Mouse (Mus musculus) megakaryocyte, embryonic 14.5 days (primary cell): ENCODE data around the gene Map7d2. TPM values are rescaled to one million over a fixed set of nuclear protein-coding genes. Genes with fewer than 3 reads are reported as not detected.
A peak's percentile ranks its signal among the peaks of the same experiment; 100 is the strongest.
"Not testable (repeated sequence)": the region's sequence is repeated elsewhere in the genome, so short reads cannot be mapped to it uniquely, and the experiment has no call there.

ENCODE experiments used
- H3K27me3 ChIP-seq: replicated peaks from 2 replicates; pipeline ENCODE3; 2012; ENCODE audit warnings: inconsistent platforms
- H3K36me3 ChIP-seq: replicated peaks from 2 replicates; pipeline ENCODE3; 2012; ENCODE audit warnings: low read length, inconsistent platforms, mixed read lengths
- H3K4me1 ChIP-seq: 2 replicates; pipeline ENCODE4 v1.6.1; 2012; ENCODE audit warnings: inconsistent platforms
- H3K4me3 ChIP-seq: replicated peaks from 2 replicates; pipeline ENCODE3; 2012; ENCODE audit warnings: moderate library complexity, mild to moderate bottlenecking, inconsistent platforms
- H3K9me3 ChIP-seq: 2 replicates; pipeline ENCODE4 v1.6.1; 2012; ENCODE audit warnings: inconsistent platforms
- FLI1 ChIP-seq: IDR thresholded peaks from 2 replicates; pipeline ENCODE4 v1.6.1; 2012; ENCODE audit warnings: low read length, inconsistent platforms, mixed read lengths
- GATA1 ChIP-seq: IDR thresholded peaks from 3 replicates; pipeline ENCODE4 v1.6.1; 2012; ENCODE audit warnings: mixed read lengths, low read length, inconsistent platforms, borderline replicate concordance
- polyA plus RNA-seq: library from polyadenylated mRNA; stranded (reverse); fragments of >175 nt; gene quantifications from 2 replicates; pipeline ENCODE4 v1.2.3, GENCODE M21; 2012; ENCODE audit warnings: low replicate concordance; ENCODE audit not compliant: insufficient read depth

The Map7d2 gene
- polyA plus RNA-seq = not detected in 2 replicates

- H3K27me3 ChIP-seq = peaks cover 45% of the 10 kb centered on the region
- TF ChIP-seq FLI1 = no peak
- TF ChIP-seq GATA1 = no peak
- H3K4me1 ChIP-seq = peaks cover 15% of the 10 kb centered on the region
- peaks cover 12% of the 10 kb centered on the region for H3K9me3 ChIP-seq
- H3K36me3 ChIP-seq = no peaks in the 10 kb centered on the region
- H3K4me3 ChIP-seq = peak within 1 kb of the TSS; percentile 89
These were observed at the start of gene Map7d2 for GRCm38 (mm10) chrX:159414130-159414828. TSS of gene Map7d2 (plus strand) at chrX:159414572.

- 0 out of 2 replicates have a peak, but pooled peaks cover 4% of the 10 kb centered on the region for H3K9me3 ChIP-seq
- TF ChIP-seq FLI1 = no peak
- TF ChIP-seq GATA1 = no peak
- H3K36me3 ChIP-seq = peaks cover 17% of the 10 kb centered on the region
- H3K4me3 ChIP-seq = peak within 1 kb of the TSS; percentile 98
- H3K4me1 ChIP-seq = peaks cover 22% of the 10 kb centered on the region; the same call in 1 of the 2 replicates
- H3K27me3 ChIP-seq = peaks cover 4% of the 10 kb centered on the region
These were observed 42.3 kb upstream of the Map7d2 start, which contains the start of gene Eif1ax for GRCm38 (mm10) chrX:159371831-159372752. TSS of gene Eif1ax (plus strand) at chrX:159372178.

- Histone ChIP-seq H3K9me3 (0 out of 2 replicates have a peak, but pooled peaks cover 4% of the 10 kb centered on the region), H3K27me3 (peaks cover 4% of the 10 kb centered on the region), H3K4me3 (peak overlapping the region; percentile 98), H3K36me3 (peaks cover 23% of the 10 kb centered on the region), H3K4me1 (peaks cover 22% of the 10 kb centered on the region; the same call in 1 of the 2 replicates)
- TF ChIP-seq FLI1 (no peak), GATA1 (no peak)
These were observed 41.6 kb upstream of the Map7d2 start for GRCm38 (mm10) chrX:159372753-159373144.

- H3K4me1 ChIP-seq = no peaks in the 10 kb centered on the region
- H3K4me3 ChIP-seq = no peak overlapping the region
- H3K36me3 ChIP-seq = peaks cover 64% of the 10 kb centered on the region
- H3K9me3 ChIP-seq = no peaks in the 10 kb centered on the region
- no peaks in the 10 kb centered on the region for H3K27me3 ChIP-seq
- no peak for TF ChIP-seq GATA1
- no peak for TF ChIP-seq FLI1
These were observed 27.3 kb upstream of the Map7d2 start for GRCm38 (mm10) chrX:159387105-159387504.

- Histone ChIP-seq H3K9me3 (no peaks in the 10 kb centered on the region), H3K4me1 (no peaks in the 10 kb centered on the region), H3K36me3 (peaks cover 50% of the 10 kb centered on the region), H3K27me3 (no peaks in the 10 kb centered on the region), H3K4me3 (no peak overlapping the region)
- TF ChIP-seq GATA1 (no peak), FLI1 (no peak)
These were observed 25.4 kb upstream of the Map7d2 start for GRCm38 (mm10) chrX:159388953-159389352.

GRCm38 (mm10) chrX:159390347-159390962 lies 23.9 kb upstream of the Map7d2 start:
- H3K36me3 ChIP-seq = peaks cover 38% of the 10 kb centered on the region
- no peaks in the 10 kb centered on the region for H3K4me1 ChIP-seq
- no peak for TF ChIP-seq FLI1
- TF ChIP-seq GATA1 = no peak
- no peaks in the 10 kb centered on the region for H3K27me3 ChIP-seq
- H3K9me3 ChIP-seq = no peaks in the 10 kb centered on the region
- no peak overlapping the region for H3K4me3 ChIP-seq

- H3K36me3 ChIP-seq = peaks cover 30% of the 10 kb centered on the region
- no peaks in the 10 kb centered on the region for H3K27me3 ChIP-seq
- no peaks in the 10 kb centered on the region for H3K9me3 ChIP-seq
- H3K4me3 ChIP-seq = no peak overlapping the region
- TF ChIP-seq FLI1 = no peak
- no peak for TF ChIP-seq GATA1
- H3K4me1 ChIP-seq = no peaks in the 10 kb centered on the region
These were observed 23.1 kb upstream of the Map7d2 start for GRCm38 (mm10) chrX:159391239-159391638.

GRCm38 (mm10) chrX:159409253-159409652 lies 5.1 kb upstream of the Map7d2 start:
- Histone ChIP-seq H3K27me3 (peaks cover 14% of the 10 kb centered on the region), H3K4me1 (peaks cover 3% of the 10 kb centered on the region; the same call in 1 of the 2 replicates), H3K4me3 (no peak overlapping the region), H3K36me3 (no peaks in the 10 kb centered on the region), H3K9me3 (peaks cover 3% of the 10 kb centered on the region)
- TF ChIP-seq GATA1 = no peak
- no peak for TF ChIP-seq FLI1

GRCm38 (mm10) chrX:159414829-159415673 lies 679 bp downstream of the Map7d2 start:
- Histone ChIP-seq H3K9me3 (peaks cover 12% of the 10 kb centered on the region), H3K27me3 (peaks cover 48% of the 10 kb centered on the region), H3K4me3 (peak overlapping the region; percentile 89), H3K36me3 (no peaks in the 10 kb centered on the region), H3K4me1 (peaks cover 15% of the 10 kb centered on the region)
- TF ChIP-seq GATA1 (no peak), FLI1 (no peak)

GRCm38 (mm10) chrX:159430507-159430906 lies 16.1 kb downstream of the Map7d2 start:
- H3K9me3 ChIP-seq, H3K36me3 ChIP-seq, H3K27me3 ChIP-seq: not testable (repeated sequence)

More at GRCm38 (mm10) chrX:159430507-159430906, 16.1 kb downstream of the Map7d2 start:
- H3K4me1 ChIP-seq, H3K4me3 ChIP-seq: not testable (repeated sequence)
